Mouse (Mus musculus) midbrain, embryonic 16.5 days (tissue): ENCODE measurements at regions not wholly inside any gene's neighbourhood (a gene's known extent, or its start where the extent isn't known, plus 50 kb on each side); places are given as distances from the start of the nearest gene placed in this dataset.

Experiments
- ATAC-seq: fragments of 200-750 bp; cut with Nextera tagmentation; 2 replicates; pipeline ENCODE4 v1.8.0; 2017; ENCODE audit warnings: moderate TSS enrichment
- H3K27ac ChIP-seq: fragments of 300-500 bp; sonication (generic); 2 replicates; pipeline ENCODE4 v1.5.1; 2014; ENCODE audit warnings: mild to moderate bottlenecking, low read length, mixed read lengths
- H3K27me3 ChIP-seq: fragments of 300-500 bp; sonication (generic); 2 replicates; pipeline ENCODE4 v1.6.1; 2014; ENCODE audit warnings: low read depth, low read length, mixed read lengths; ENCODE audit not compliant: control insufficient read depth, insufficient read depth
- H3K36me3 ChIP-seq: fragments of 300-500 bp; sonication (generic); 2 replicates; pipeline ENCODE4 v1.6.1; 2014; ENCODE audit warnings: mild to moderate bottlenecking, low read length, moderate library complexity, mixed read lengths; ENCODE audit not compliant: control insufficient read depth, insufficient read depth
- H3K4me1 ChIP-seq: fragments of 300-500 bp; sonication (generic); 2 replicates; pipeline ENCODE4 v1.6.1; 2014; ENCODE audit warnings: mild to moderate bottlenecking, low read length, mixed read lengths; ENCODE audit not compliant: control insufficient read depth, insufficient read depth
- H3K4me2 ChIP-seq: fragments of 300-500 bp; sonication (generic); 2 replicates; pipeline ENCODE4 v1.6.1; 2014; ENCODE audit warnings: mild to moderate bottlenecking, low read length, mixed read lengths
- H3K4me3 ChIP-seq: fragments of 300-500 bp; sonication (generic); 2 replicates; pipeline ENCODE4 v1.5.1; 2014; ENCODE audit warnings: low read depth, mild to moderate bottlenecking, low read length, moderate library complexity, mixed read lengths
- H3K9ac ChIP-seq: fragments of 300-500 bp; sonication (generic); 2 replicates; pipeline ENCODE4 v1.6.1; 2014; ENCODE audit warnings: low read depth, low read length, mixed read lengths
- H3K9me3 ChIP-seq: fragments of 300-500 bp; sonication (generic); replicated peaks from 2 replicates; pipeline ENCODE4 v1.6.1; 2014; ENCODE audit warnings: mild to moderate bottlenecking, low read length, mixed read lengths; ENCODE audit not compliant: control insufficient read depth, poor library complexity, severe bottlenecking
- WGBS: fragments of 180-500 bp; shearing (Covaris S2); extraction: QIAGEN DNeasy Blood & Tissue Kit; methylation state at CpG from one replicate; pipeline ENCODE4 v1.1.7; 2014; 5-methylcytosine and 5-hydroxymethylcytosine counted together

GRCm38 (mm10) chr13:113489951-113490822, 128.2 kb downstream of the Snx18 start:
- Histone ChIP-seq H3K36me3 (no peaks in the 10 kb centered on the region), H3K4me3 (no peak overlapping the region), H3K4me2 (no peak overlapping the region), H3K27ac (no peak overlapping the region), H3K27me3 (no peaks in the 10 kb centered on the region), H3K4me1 (no peaks in the 10 kb centered on the region), H3K9ac (no peak overlapping the region), H3K9me3 (0 out of 2 replicates have a peak, but pooled peaks cover 4% of the 10 kb centered on the region)
- ATAC-seq, result no peak
- 87% methylated on average over 6 of the region's 6 CpGs for WGBS

DNA sequence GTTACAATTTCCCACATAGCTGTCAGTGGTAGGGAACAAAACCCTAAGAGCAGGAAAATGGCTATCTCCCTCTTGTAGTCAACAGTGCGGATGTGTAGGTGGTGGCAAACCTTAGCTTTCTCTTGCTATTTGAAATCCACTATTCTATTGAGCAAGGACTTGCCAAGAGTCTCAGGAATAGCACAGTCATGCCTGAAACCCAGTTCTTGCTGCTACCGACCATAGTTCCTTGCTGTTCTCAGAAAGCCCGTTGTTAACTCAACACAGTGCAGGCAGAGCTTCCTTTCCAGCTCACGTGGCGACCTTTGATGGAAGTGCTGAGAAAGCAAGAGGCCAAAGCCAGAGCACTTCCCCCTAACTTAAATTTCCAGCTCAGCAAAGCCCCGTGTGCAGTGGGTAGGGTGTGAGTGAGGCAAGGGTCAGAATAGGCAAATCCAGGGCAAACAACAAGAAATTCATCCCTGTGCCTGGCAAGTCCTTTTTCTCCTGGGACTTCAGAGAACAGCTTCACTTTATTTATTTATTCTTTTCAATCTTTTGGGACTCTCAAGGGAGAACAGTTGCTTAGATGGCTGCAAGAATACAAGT, 131.9 kb downstream of the Snx18 start:
- Histone ChIP-seq H3K4me3 (no peak overlapping the region), H3K4me1 (no peaks in the 10 kb centered on the region), H3K36me3 (no peaks in the 10 kb centered on the region), H3K27me3 (no peaks in the 10 kb centered on the region), H3K9ac (no peak overlapping the region), H3K4me2 (no peak overlapping the region), H3K27ac (no peak overlapping the region), H3K9me3 (0 out of 2 replicates have a peak, but pooled peaks cover 4% of the 10 kb centered on the region)
- no peak for ATAC-seq
- 82% methylated on average over 6 of the region's 6 CpGs for WGBS

DNA sequence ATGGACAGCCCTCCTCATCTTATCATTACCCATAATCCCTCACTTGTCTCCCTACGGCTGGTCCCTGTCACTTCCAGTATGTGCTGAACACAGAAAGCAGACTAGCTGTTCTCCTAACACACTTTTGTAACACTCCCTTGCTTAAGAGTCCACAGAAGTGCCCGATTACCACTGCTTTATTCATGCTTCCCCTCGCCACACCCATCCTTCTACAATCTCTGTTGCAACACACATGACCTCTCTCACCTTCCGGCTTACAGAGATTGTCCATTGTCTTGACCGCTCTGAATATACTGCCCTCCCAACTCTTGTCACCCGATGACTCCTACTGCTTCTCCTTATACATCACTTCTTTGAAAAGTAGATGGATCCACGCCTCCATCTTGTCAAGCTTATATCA, 132.9 kb downstream of the Snx18 start:
- 0 out of 2 replicates have a peak, but pooled peaks cover 4% of the 10 kb centered on the region for H3K9me3 ChIP-seq
- H3K4me2 ChIP-seq, result no peak overlapping the region
- H3K4me3 ChIP-seq, result no peak overlapping the region
- 92% methylated on average over 7 of the region's 7 CpGs for WGBS
- H3K27me3 ChIP-seq, result no peaks in the 10 kb centered on the region
- H3K9ac ChIP-seq, result no peak overlapping the region
- H3K36me3 ChIP-seq, result no peaks in the 10 kb centered on the region
- no peak for ATAC-seq
- no peaks in the 10 kb centered on the region for H3K4me1 ChIP-seq
- no peak overlapping the region for H3K27ac ChIP-seq

- Histone ChIP-seq H3K27me3 (no peaks in the 10 kb centered on the region), H3K36me3 (no peaks in the 10 kb centered on the region), H3K4me1 (no peaks in the 10 kb centered on the region), H3K9ac (no peak overlapping the region), H3K4me3 (no peak overlapping the region), H3K4me2 (no peak overlapping the region), H3K9me3 (0 out of 2 replicates have a peak, but pooled peaks cover 4% of the 10 kb centered on the region), H3K27ac (no peak overlapping the region)
- no peak for ATAC-seq
- 93% methylated on average over 10 of the region's 10 CpGs for WGBS
Observed at GRCm38 (mm10) chr13:113484159-113484762, 134.1 kb downstream of the Snx18 start.

- Histone ChIP-seq H3K27ac (no peak overlapping the region), H3K36me3 (no peaks in the 10 kb centered on the region), H3K9ac (no peak overlapping the region), H3K4me2 (no peak overlapping the region), H3K4me1 (no peaks in the 10 kb centered on the region), H3K4me3 (no peak overlapping the region), H3K9me3 (no peaks in the 10 kb centered on the region), H3K27me3 (no peaks in the 10 kb centered on the region)
- no peak for ATAC-seq
- 91% methylated on average over 1 of the region's 1 CpGs for WGBS
Observed at GRCm38 (mm10) chr13:113482911-113483310, 135.5 kb downstream of the Snx18 start.

DNA sequence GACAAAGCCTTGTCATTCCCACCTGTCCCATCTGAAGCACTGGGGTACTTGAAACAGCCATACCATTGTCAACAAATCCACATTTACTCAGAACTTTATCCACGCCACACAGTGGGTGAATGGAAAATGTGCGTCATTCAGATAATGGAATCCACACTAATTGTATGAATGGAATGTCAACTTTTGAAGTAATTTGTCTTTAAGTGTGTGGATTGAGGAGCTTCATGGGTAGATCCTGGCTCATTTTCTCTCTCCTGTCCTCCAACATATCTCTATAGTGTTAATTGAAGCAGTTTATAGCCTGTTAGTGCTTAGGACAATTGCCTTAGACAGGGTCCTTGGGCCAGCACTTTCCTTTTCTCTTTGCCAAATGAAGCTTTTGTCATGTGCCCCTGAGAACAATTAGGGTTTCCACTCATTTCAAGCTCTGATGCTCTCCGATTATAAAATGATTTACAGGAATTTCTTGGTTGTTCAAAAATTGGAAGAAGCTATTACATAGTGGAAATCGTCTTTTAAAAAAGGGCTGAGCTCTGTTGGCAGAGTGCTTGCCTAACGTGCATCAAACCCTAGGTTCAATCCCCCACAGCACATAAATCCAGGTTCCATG, 140.4 kb downstream of the Snx18 start:
- no peak for ATAC-seq
- no peaks in the 10 kb centered on the region for H3K36me3 ChIP-seq
- no peaks in the 10 kb centered on the region for H3K27me3 ChIP-seq
- H3K4me2 ChIP-seq, result no peak overlapping the region
- 69% methylated on average over 5 of the region's 5 CpGs for WGBS
- H3K9ac ChIP-seq, result no peak overlapping the region
- no peak overlapping the region for H3K27ac ChIP-seq
- H3K4me1 ChIP-seq, result no peaks in the 10 kb centered on the region
- H3K4me3 ChIP-seq, result no peak overlapping the region
- no peaks in the 10 kb centered on the region for H3K9me3 ChIP-seq

DNA sequence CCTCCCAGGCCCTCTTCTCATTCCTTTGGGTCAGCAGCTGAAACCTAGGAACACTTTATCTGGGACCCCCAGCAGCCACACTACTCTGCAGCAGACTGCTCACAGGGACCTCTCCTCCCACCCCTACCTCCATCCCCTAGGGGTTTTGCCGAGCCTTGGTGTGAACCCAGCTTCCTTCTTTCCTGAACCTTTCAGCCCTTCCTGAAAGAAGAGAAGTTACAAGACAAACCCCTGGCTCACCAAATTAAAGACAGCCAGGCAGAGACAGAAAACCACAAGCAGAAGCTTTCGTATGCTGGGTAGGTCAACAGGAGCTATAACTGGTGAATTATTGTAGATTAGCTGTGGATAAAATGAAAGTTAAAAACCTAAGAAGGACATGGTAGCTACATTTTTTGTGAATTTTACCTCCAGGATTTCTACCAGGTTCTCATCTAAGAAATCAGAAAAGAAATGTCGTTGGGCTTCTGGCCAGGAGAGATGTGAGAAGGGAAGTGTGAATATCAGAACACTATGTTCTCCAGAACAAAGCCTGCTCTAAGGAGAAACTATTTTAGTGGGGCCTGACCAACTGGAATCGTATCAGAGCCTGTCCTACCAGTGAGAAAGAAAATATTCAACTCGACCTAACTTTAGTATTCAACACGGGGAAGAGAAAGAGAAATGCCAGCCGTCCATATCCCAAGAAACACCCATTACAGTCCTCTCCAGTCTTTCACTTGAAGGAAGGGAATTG, 147.4 kb downstream of the Snx18 start:
- Histone ChIP-seq H3K36me3 (no peaks in the 10 kb centered on the region), H3K27me3 (no peaks in the 10 kb centered on the region), H3K4me3 (no peak overlapping the region), H3K4me2 (no peak overlapping the region), H3K27ac (no peak overlapping the region), H3K9me3 (no peaks in the 10 kb centered on the region), H3K9ac (no peak overlapping the region), H3K4me1 (no peaks in the 10 kb centered on the region)
- 81% methylated on average over 7 of the region's 7 CpGs for WGBS
- ATAC-seq, result no peak

DNA sequence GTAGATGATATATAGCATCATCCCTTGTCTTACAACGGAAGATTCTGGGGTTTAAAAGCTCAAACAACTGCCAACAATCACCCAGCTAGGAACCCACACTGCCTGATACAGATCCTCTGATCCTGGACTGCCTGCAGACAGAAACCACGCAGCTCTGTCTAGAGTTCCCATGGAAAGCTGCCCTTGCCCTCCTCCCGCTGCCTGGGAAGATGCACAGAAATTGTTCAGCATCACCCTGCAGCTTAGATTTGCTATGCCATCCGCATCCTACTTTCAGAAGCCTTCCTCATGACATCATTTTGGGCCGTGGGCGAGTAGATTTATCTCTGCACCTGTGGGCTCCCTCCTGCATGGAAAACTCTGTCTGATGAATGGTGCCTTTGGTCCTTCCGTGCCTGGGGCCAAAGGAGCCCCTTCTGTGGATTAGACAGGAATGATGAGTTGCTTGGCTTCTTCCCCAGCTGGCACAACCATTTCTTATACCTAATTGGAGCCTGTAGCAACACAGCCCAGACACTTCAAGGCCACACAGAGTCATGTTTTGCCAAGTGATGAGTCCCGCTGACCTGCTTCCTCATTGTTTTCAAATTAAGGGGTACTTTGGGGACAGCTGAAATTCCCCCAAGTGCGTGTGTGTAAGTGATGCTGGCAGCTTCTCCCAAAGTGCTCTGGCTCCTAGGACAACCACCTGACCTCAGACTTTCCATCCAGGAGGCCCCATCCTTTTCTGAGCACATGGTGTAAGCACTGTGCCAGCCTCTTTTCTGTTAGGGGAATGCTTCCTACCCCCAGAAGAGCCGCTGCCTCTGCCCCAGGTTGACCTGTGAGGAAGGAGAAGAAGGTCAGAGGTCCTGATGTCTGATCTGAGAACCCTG, 153.9 kb downstream of the Snx18 start:
- no peaks in the 10 kb centered on the region for H3K36me3 ChIP-seq
- 77% methylated on average over 10 of the region's 10 CpGs for WGBS
- H3K9me3 ChIP-seq, result no peaks in the 10 kb centered on the region
- H3K27me3 ChIP-seq, result no peaks in the 10 kb centered on the region
- no peak overlapping the region for H3K4me2 ChIP-seq
- no peak overlapping the region for H3K9ac ChIP-seq
- H3K4me1 ChIP-seq, result no peaks in the 10 kb centered on the region
- H3K4me3 ChIP-seq, result no peak overlapping the region
- peak; percentile 58 for ATAC-seq
- H3K27ac ChIP-seq, result no peak overlapping the region
